Mouse (Mus musculus): ENCODE results near the gene Ninl. TPM values are rescaled to one million over a fixed set of nuclear protein-coding genes. Genes with fewer than 3 reads are reported as not detected.

The Ninl gene
- polyA plus RNA-seq, 1 experiment = 0.40 TPM

DNA sequence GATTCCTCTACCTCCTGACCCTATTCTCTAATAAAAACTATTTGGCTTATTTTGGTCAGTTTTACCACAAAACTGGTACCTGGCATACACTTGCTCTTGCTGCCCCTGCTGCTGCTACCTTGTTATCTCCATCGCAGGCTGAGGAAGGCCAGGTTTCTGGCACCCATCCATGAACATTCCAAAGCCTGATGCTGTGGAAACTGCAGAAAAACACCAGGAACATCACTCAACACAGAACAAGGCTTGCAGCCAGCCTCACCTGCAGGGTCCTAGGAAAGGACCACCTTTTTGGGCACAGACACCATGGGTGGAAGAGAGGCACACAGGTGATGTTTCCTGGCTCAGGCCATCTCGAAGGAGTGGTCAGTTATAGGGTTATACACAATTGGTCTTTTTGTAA lies 48.7 kb downstream of the Ninl start:
- Histone ChIP-seq H3K4me1 (replicated peaks; ENCODE audit: control insufficient read depth, insufficient read depth, low read length) (no peaks in the 10 kb centered on the region), H3K27me3 (ENCODE audit: control insufficient read depth, insufficient read depth, low read length) (no peaks in the 10 kb centered on the region), H3K4me3 (ENCODE audit: control insufficient read depth, insufficient read depth, low read length) (no peak overlapping the region), H3K36me3 (ENCODE audit: control insufficient read depth, insufficient read depth, low read length) (no peaks in the 10 kb centered on the region), H3K27ac (ENCODE audit: control insufficient read depth, insufficient read depth, low read length) (no peak overlapping the region)
- DNase-seq = no peak
- 81% methylated on average over 2 of the region's 2 CpGs for WGBS
- no peak for TF ChIP-seq POLR2A (IDR thresholded peaks at IDR 0.05; ENCODE audit: control insufficient read depth, extremely low read depth, insufficient read depth, low read length, poor library complexity)
- no peak for TF ChIP-seq CTCF (IDR thresholded peaks at IDR 0.05; ENCODE audit: borderline replicate concordance, control insufficient read depth, extremely low read depth, insufficient read depth, low read length, poor library complexity)

- Histone ChIP-seq H3K36me3 (ENCODE audit: control insufficient read depth, insufficient read depth, low read length) (no peaks in the 10 kb centered on the region), H3K27ac (ENCODE audit: control insufficient read depth, insufficient read depth, low read length) (no peak overlapping the region), H3K4me3 (ENCODE audit: control insufficient read depth, insufficient read depth, low read length) (no peak overlapping the region), H3K27me3 (ENCODE audit: control insufficient read depth, insufficient read depth, low read length) (no peaks in the 10 kb centered on the region), H3K4me1 (replicated peaks; ENCODE audit: control insufficient read depth, insufficient read depth, low read length) (no peaks in the 10 kb centered on the region)
- 99% methylated on average over 2 of the region's 2 CpGs for WGBS
- TF ChIP-seq CTCF (IDR thresholded peaks at IDR 0.05; ENCODE audit: borderline replicate concordance, control insufficient read depth, extremely low read depth, insufficient read depth, low read length, poor library complexity) (no peak), POLR2A (IDR thresholded peaks at IDR 0.05; ENCODE audit: control insufficient read depth, extremely low read depth, insufficient read depth, low read length, poor library complexity) (no peak)
- DNase-seq = no peak
Measured at GRCm38 (mm10) chr2:150985359-150985758, 53.8 kb downstream of the Ninl start.

GRCm38 (mm10) chr2:150982051-150982450 lies 57.1 kb downstream of the Ninl start:
- Histone ChIP-seq H3K4me3 (ENCODE audit: control insufficient read depth, insufficient read depth, low read length) (no peak overlapping the region), H3K4me1 (replicated peaks; ENCODE audit: control insufficient read depth, insufficient read depth, low read length) (no peaks in the 10 kb centered on the region), H3K36me3 (ENCODE audit: control insufficient read depth, insufficient read depth, low read length) (no peaks in the 10 kb centered on the region), H3K27ac (ENCODE audit: control insufficient read depth, insufficient read depth, low read length) (no peak overlapping the region), H3K27me3 (ENCODE audit: control insufficient read depth, insufficient read depth, low read length) (no peaks in the 10 kb centered on the region)
- DNase-seq = no peak
- no peak for TF ChIP-seq POLR2A (IDR thresholded peaks at IDR 0.05; ENCODE audit: control insufficient read depth, extremely low read depth, insufficient read depth, low read length, poor library complexity)

- no peaks in the 10 kb centered on the region for H3K4me1 ChIP-seq (replicated peaks; ENCODE audit: control insufficient read depth, insufficient read depth, low read length)
- no peak for DNase-seq
- no peak overlapping the region for H3K27ac ChIP-seq (ENCODE audit: control insufficient read depth, insufficient read depth, low read length)
- no peak overlapping the region for H3K4me3 ChIP-seq (ENCODE audit: control insufficient read depth, insufficient read depth, low read length)
- WGBS = 92% methylated on average over 7 of the region's 7 CpGs
- no peaks in the 10 kb centered on the region for H3K36me3 ChIP-seq (ENCODE audit: control insufficient read depth, insufficient read depth, low read length)
- no peaks in the 10 kb centered on the region for H3K27me3 ChIP-seq (ENCODE audit: control insufficient read depth, insufficient read depth, low read length)
- no peak for TF ChIP-seq CTCF (IDR thresholded peaks at IDR 0.05; ENCODE audit: borderline replicate concordance, control insufficient read depth, extremely low read depth, insufficient read depth, low read length, poor library complexity)
- TF ChIP-seq POLR2A (IDR thresholded peaks at IDR 0.05; ENCODE audit: control insufficient read depth, extremely low read depth, insufficient read depth, low read length, poor library complexity) = no peak
Measured at GRCm38 (mm10) chr2:150981524-150981923, 57.7 kb downstream of the Ninl start.

DNA sequence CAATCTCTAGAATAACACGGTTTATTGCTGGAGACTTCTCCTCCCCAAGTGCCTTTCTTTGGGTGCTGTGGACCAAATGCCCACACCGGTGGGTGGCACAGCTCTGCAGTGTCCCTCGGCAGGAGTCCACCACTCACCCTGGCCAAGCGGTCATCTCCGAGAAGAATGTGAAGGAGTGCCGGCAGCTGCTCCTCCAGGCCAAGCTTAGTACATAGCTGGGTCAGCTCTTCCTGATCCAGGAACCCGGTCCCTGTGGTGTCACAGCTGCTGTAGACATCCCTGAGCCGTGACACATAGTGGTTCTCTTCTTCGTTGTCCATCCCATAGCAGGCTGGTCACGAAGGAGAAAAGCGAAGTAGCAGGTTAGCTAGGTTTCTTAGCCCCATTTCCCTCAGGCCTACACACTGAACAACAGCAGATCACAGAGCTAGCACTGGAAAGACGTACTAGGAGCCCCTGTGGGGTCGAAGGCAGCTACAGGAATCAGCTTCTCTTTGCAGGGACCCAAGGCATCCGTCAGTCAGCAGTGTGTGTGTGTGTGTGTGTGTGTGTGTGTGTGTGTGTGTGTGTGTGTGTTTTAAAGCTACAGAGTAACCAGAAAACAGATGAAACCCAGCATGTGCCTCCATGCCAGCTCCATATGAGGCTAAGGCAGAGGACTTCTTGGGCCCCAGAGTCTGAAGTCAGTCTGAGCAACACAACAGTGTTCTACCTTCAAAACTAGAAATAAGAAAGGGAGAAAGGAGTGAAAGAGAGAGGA lies 59.1 kb downstream of the Ninl start:
- DNase-seq = no peak
- WGBS = 93% methylated on average over 14 of the region's 14 CpGs
- Histone ChIP-seq H3K4me3 (ENCODE audit: control insufficient read depth, insufficient read depth, low read length) (no peak overlapping the region), H3K27ac (ENCODE audit: control insufficient read depth, insufficient read depth, low read length) (no peak overlapping the region), H3K4me1 (replicated peaks; ENCODE audit: control insufficient read depth, insufficient read depth, low read length) (no peaks in the 10 kb centered on the region), H3K27me3 (ENCODE audit: control insufficient read depth, insufficient read depth, low read length) (no peaks in the 10 kb centered on the region), H3K36me3 (ENCODE audit: control insufficient read depth, insufficient read depth, low read length) (no peaks in the 10 kb centered on the region)
- TF ChIP-seq POLR2A (IDR thresholded peaks at IDR 0.05; ENCODE audit: control insufficient read depth, extremely low read depth, insufficient read depth, low read length, poor library complexity) = no peak
- no peak for TF ChIP-seq CTCF (IDR thresholded peaks at IDR 0.05; ENCODE audit: borderline replicate concordance, control insufficient read depth, extremely low read depth, insufficient read depth, low read length, poor library complexity)

GRCm38 (mm10) chr2:150978791-150979190 lies 60.4 kb downstream of the Ninl start:
- H3K4me1 ChIP-seq (replicated peaks; ENCODE audit: control insufficient read depth, insufficient read depth, low read length) = no peaks in the 10 kb centered on the region
- H3K27ac ChIP-seq (ENCODE audit: control insufficient read depth, insufficient read depth, low read length) = no peak overlapping the region
- no peak overlapping the region for H3K4me3 ChIP-seq (ENCODE audit: control insufficient read depth, insufficient read depth, low read length)
- no peak for DNase-seq
- 84% methylated on average over 3 of the region's 3 CpGs for WGBS
- TF ChIP-seq CTCF (IDR thresholded peaks at IDR 0.05; ENCODE audit: borderline replicate concordance, control insufficient read depth, extremely low read depth, insufficient read depth, low read length, poor library complexity) (no peak), POLR2A (IDR thresholded peaks at IDR 0.05; ENCODE audit: control insufficient read depth, extremely low read depth, insufficient read depth, low read length, poor library complexity) (no peak)
- no peaks in the 10 kb centered on the region for H3K36me3 ChIP-seq (ENCODE audit: control insufficient read depth, insufficient read depth, low read length)
- no peaks in the 10 kb centered on the region for H3K27me3 ChIP-seq (ENCODE audit: control insufficient read depth, insufficient read depth, low read length)

DNA sequence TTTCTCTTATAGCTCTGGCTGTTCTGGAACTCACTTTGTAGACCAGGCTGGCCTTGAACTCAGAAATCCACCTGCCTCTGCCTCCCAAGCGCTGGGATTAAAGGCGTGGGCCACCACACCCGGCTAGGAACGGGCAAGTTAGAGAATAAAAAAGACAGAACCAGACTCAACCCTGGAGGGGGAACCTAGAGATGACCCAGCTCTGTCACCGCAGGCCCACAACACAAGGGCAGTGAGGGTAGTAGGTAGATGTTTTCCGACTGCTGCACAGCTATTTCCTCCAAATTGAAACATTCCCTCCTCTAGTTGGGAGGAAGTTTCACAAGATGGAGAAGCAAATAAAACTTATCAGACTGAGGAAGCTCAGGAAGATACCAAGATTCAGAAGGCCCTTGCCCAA lies 61.5 kb downstream of the Ninl start:
- no peaks in the 10 kb centered on the region for H3K36me3 ChIP-seq (ENCODE audit: control insufficient read depth, insufficient read depth, low read length)
- no peaks in the 10 kb centered on the region for H3K27me3 ChIP-seq (ENCODE audit: control insufficient read depth, insufficient read depth, low read length)
- no peak for DNase-seq
- no peaks in the 10 kb centered on the region for H3K4me1 ChIP-seq (replicated peaks; ENCODE audit: control insufficient read depth, insufficient read depth, low read length)
- no peak for TF ChIP-seq CTCF (IDR thresholded peaks at IDR 0.05; ENCODE audit: borderline replicate concordance, control insufficient read depth, extremely low read depth, insufficient read depth, low read length, poor library complexity)
- no peak overlapping the region for H3K27ac ChIP-seq (ENCODE audit: control insufficient read depth, insufficient read depth, low read length)
- no peak overlapping the region for H3K4me3 ChIP-seq (ENCODE audit: control insufficient read depth, insufficient read depth, low read length)
- WGBS = 97% methylated on average over 6 of the region's 6 CpGs
